Mouse (Mus musculus) kidney, embryonic 16.5 days (tissue): ENCODE data around the gene Sf3a2. TPM values are rescaled to one million over a fixed set of nuclear protein-coding genes. Genes with fewer than 3 reads are reported as not detected.

ENCODE experiments used
- ATAC-seq: fragments of 200-750 bp; cut with Nextera tagmentation; 2 replicates; pipeline ENCODE4 v1.8.0; 2017; ENCODE audit warnings: moderate TSS enrichment; ENCODE audit not compliant: low FRiP score, low TSS enrichment
- H3K27ac ChIP-seq: fragments of 300-500 bp; sonication (generic); 2 replicates; pipeline ENCODE4 v1.5.1; 2014; ENCODE audit warnings: low read length
- H3K27me3 ChIP-seq: fragments of 300-500 bp; sonication (generic); 2 replicates; pipeline ENCODE4 v1.6.1; 2014; ENCODE audit warnings: low read length, control low read depth, mixed read lengths; ENCODE audit not compliant: insufficient read depth
- H3K36me3 ChIP-seq: fragments of 300-500 bp; sonication (generic); 2 replicates; pipeline ENCODE4 v1.6.1; 2014; ENCODE audit warnings: low read length, control low read depth, mixed read lengths; ENCODE audit not compliant: insufficient read depth
- H3K4me1 ChIP-seq: fragments of 300-500 bp; sonication (generic); 2 replicates; pipeline ENCODE4 v1.6.1; 2014; ENCODE audit warnings: low read length, control low read depth, mixed read lengths; ENCODE audit not compliant: insufficient read depth
- H3K4me2 ChIP-seq: fragments of 300-500 bp; sonication (generic); replicated peaks from 2 replicates; pipeline ENCODE4 v1.6.1; 2014; ENCODE audit warnings: low read depth, low read length
- H3K4me3 ChIP-seq: fragments of 300-500 bp; sonication (generic); 2 replicates; pipeline ENCODE4 v1.5.1; 2014; ENCODE audit warnings: mild to moderate bottlenecking, low read length
- H3K9ac ChIP-seq: fragments of 300-500 bp; sonication (generic); replicated peaks from 2 replicates; pipeline ENCODE4 v1.6.1; 2014; ENCODE audit warnings: low read length
- H3K9me3 ChIP-seq: fragments of 300-500 bp; sonication (generic); 2 replicates; pipeline ENCODE4 v1.6.1; 2016; ENCODE audit warnings: low read length, control low read depth
- WGBS: fragments of 180-500 bp; shearing (Covaris S2); extraction: QIAGEN DNeasy Blood & Tissue Kit; methylation state at CpG from one replicate; pipeline ENCODE4 v1.1.7; 2014; 5-methylcytosine and 5-hydroxymethylcytosine counted together
- microRNA counts: library from miRNA; unstranded; fragments of <30 nt; microRNA quantifications from one replicate; lab custom pipeline; 2016
- microRNA-seq: library from miRNA; unstranded; fragments of <30 nt; microRNA quantifications from one replicate; pipeline ENCODE4, GENCODE M21; 2016
- polyA plus RNA-seq: library from polyadenylated mRNA; unstranded; fragments of >200 nt; fragmentation: Nextera tagmentation; extraction: Ambion mirVana; gene quantifications from 2 replicates; pipeline ENCODE4 v1.2.1, GENCODE M21; 2015

Gene Sf3a2
- polyA plus RNA-seq, 1 experiment from 2014 or later, result 71.2 TPM

GRCm38 (mm10) chr10:80841685-80842084, 43.7 kb downstream of the Sf3a2 start:
- H3K27me3 ChIP-seq, result peaks cover 37% of the 10 kb centered on the region
- no peak overlapping the region for H3K9ac ChIP-seq
- no peaks in the 10 kb centered on the region for H3K9me3 ChIP-seq
- no peaks in the 10 kb centered on the region for H3K36me3 ChIP-seq
- H3K4me3 ChIP-seq, result no peak overlapping the region
- peaks cover 11% of the 10 kb centered on the region; the same call in 1 of the 2 replicates for H3K4me1 ChIP-seq
- H3K4me2 ChIP-seq, result no peak overlapping the region
- ATAC-seq, result no peak
- no peak overlapping the region for H3K27ac ChIP-seq
- 84% methylated on average over 2 of the region's 2 CpGs for WGBS

GRCm38 (mm10) chr10:80842334-80842733, 44.3 kb downstream of the Sf3a2 start:
- 80% methylated on average over 15 of the region's 15 CpGs for WGBS
- peaks cover 11% of the 10 kb centered on the region; the same call in 1 of the 2 replicates for H3K4me1 ChIP-seq
- H3K4me2 ChIP-seq, result no peak overlapping the region
- no peaks in the 10 kb centered on the region for H3K9me3 ChIP-seq
- H3K27me3 ChIP-seq, result peaks cover 37% of the 10 kb centered on the region
- H3K27ac ChIP-seq, result no peak overlapping the region
- H3K9ac ChIP-seq, result no peak overlapping the region
- H3K4me3 ChIP-seq, result no peak overlapping the region
- H3K36me3 ChIP-seq, result no peaks in the 10 kb centered on the region
- no peak for ATAC-seq

GRCm38 (mm10) chr10:80843087-80843930, 45.3 kb downstream of the Sf3a2 start:
- Histone ChIP-seq H3K36me3 (no peaks in the 10 kb centered on the region), H3K4me1 (peaks cover 11% of the 10 kb centered on the region; the same call in 1 of the 2 replicates), H3K4me3 (peak overlapping the region; percentile 46), H3K4me2 (peak overlapping the region; percentile 63), H3K9ac (peak overlapping the region; percentile 61), H3K9me3 (no peaks in the 10 kb centered on the region), H3K27me3 (peaks cover 37% of the 10 kb centered on the region), H3K27ac (no peak overlapping the region)
- 10% methylated on average over 32 of the region's 32 CpGs for WGBS
- no peak for ATAC-seq

GRCm38 (mm10) chr10:80843931-80844547, 46.0 kb downstream of the Sf3a2 start, which contains the start of gene Lingo3:
Lingo3 (minus strand) TSS chr10:80844039.
- peak within 1 kb of the TSS; percentile 61 for H3K9ac ChIP-seq
- H3K27ac ChIP-seq, result no peak within 1 kb of the TSS
- H3K4me3 ChIP-seq, result peak within 1 kb of the TSS; percentile 46
- no peak for ATAC-seq
- 4% methylated on average over 51 of the region's 51 CpGs for WGBS
- no peaks in the 10 kb centered on the region for H3K9me3 ChIP-seq
- H3K27me3 ChIP-seq, result peaks cover 37% of the 10 kb centered on the region
- H3K4me1 ChIP-seq, result peaks cover 11% of the 10 kb centered on the region; the same call in 1 of the 2 replicates
- H3K36me3 ChIP-seq, result no peaks in the 10 kb centered on the region
- peak within 1 kb of the TSS; percentile 63 for H3K4me2 ChIP-seq

- no peak overlapping the region for H3K9ac ChIP-seq
- no peak overlapping the region for H3K4me2 ChIP-seq
- H3K4me3 ChIP-seq, result no peak overlapping the region
- H3K4me1 ChIP-seq, result peaks cover 11% of the 10 kb centered on the region; the same call in 1 of the 2 replicates
- H3K27ac ChIP-seq, result no peak overlapping the region
- ATAC-seq, result no peak
- 56% methylated on average over 8 of the region's 8 CpGs for WGBS
- no peaks in the 10 kb centered on the region for H3K36me3 ChIP-seq
- no peaks in the 10 kb centered on the region for H3K9me3 ChIP-seq
- H3K27me3 ChIP-seq, result peaks cover 37% of the 10 kb centered on the region
These were observed 47.2 kb downstream of the Sf3a2 start for GRCm38 (mm10) chr10:80845055-80845693.

- no peak overlapping the region for H3K27ac ChIP-seq
- WGBS, result 65% methylated on average over 12 of the region's 12 CpGs
- ATAC-seq, result no peak
- H3K36me3 ChIP-seq, result no peaks in the 10 kb centered on the region
- H3K27me3 ChIP-seq, result peaks cover 37% of the 10 kb centered on the region
- H3K4me2 ChIP-seq, result no peak overlapping the region
- peaks cover 11% of the 10 kb centered on the region; the same call in 1 of the 2 replicates for H3K4me1 ChIP-seq
- no peak overlapping the region for H3K4me3 ChIP-seq
- H3K9me3 ChIP-seq, result no peaks in the 10 kb centered on the region
- H3K9ac ChIP-seq, result no peak overlapping the region
These were observed 47.7 kb downstream of the Sf3a2 start for GRCm38 (mm10) chr10:80845732-80846131.

GRCm38 (mm10) chr10:80848571-80848970, 50.6 kb downstream of the Sf3a2 start:
- Histone ChIP-seq H3K36me3 (peaks cover 21% of the 10 kb centered on the region; the same call in 1 of the 2 replicates), H3K27me3 (peaks cover 20% of the 10 kb centered on the region), H3K4me2 (no peak overlapping the region), H3K4me3 (no peak overlapping the region), H3K9me3 (no peaks in the 10 kb centered on the region), H3K9ac (no peak overlapping the region), H3K27ac (no peak overlapping the region), H3K4me1 (peaks cover 9% of the 10 kb centered on the region; the same call in 1 of the 2 replicates)
- ATAC-seq, result peak; percentile 17; the same call in 1 of the 2 replicates
- WGBS, result 8% methylated on average over 10 of the region's 10 CpGs

MicroRNAs within 50 kb of the gene (microRNA counts, 519-probe panel; counts per million panel counts)
- microRNA mmu-miR-1982 (lab: Ali Mortazavi, UCI), result 104 counts per million, percentile 35 among the panel's probes with 10 or more counts

Small RNA genes lying within 50 kb of the gene (microRNA-seq; reads per million reads assigned to microRNA genes)
- gene Mir1982, result 1.1 reads per million

Other genes starting within 250 kb of the Sf3a2 start
- gene Rexo1, start 236.6 kb upstream of the Sf3a2 start, polyA plus RNA-seq, result 27.2 and 29.8 TPM in 2 replicates
- 10.4 and 11.6 TPM in 2 replicates for gene Klf16, start 220.9 kb upstream of the Sf3a2 start, polyA plus RNA-seq
- 86.5 and 89.2 TPM in 2 replicates for gene Abhd17a, start 207.9 kb upstream of the Sf3a2 start, polyA plus RNA-seq
- gene Scamp4, start 195.3 kb upstream of the Sf3a2 start, polyA plus RNA-seq, result 113 and 117 TPM in 2 replicates
- gene Adat3, start 195.3 kb upstream of the Sf3a2 start, polyA plus RNA-seq, result 8.7 and 10.4 TPM in 2 replicates
- 4.2 and 4.8 TPM in 2 replicates for gene Gm49322, start 192.2 kb upstream of the Sf3a2 start, polyA plus RNA-seq
- 30.8 and 93.6 TPM in 2 replicates for gene Csnk1g2, start 175.4 kb upstream of the Sf3a2 start, polyA plus RNA-seq
- gene Btbd2, start 141.1 kb upstream of the Sf3a2 start, polyA plus RNA-seq, result 21.0 and 74.8 TPM in 2 replicates
- gene Mknk2, start 120.1 kb upstream of the Sf3a2 start, polyA plus RNA-seq, result 71.1 and 108 TPM in 2 replicates
- 43.1 and 43.2 TPM in 2 replicates for gene Mob3a, start 96.2 kb upstream of the Sf3a2 start, polyA plus RNA-seq
- 23.3 and 23.8 TPM in 2 replicates for gene Izumo4, start 96.0 kb upstream of the Sf3a2 start, polyA plus RNA-seq
- 67.7 and 68.8 TPM in 2 replicates for gene Ap3d1, start 55.9 kb upstream of the Sf3a2 start, polyA plus RNA-seq
- gene Dot1l, start 43.0 kb upstream of the Sf3a2 start, polyA plus RNA-seq, result 17.3 and 20.7 TPM in 2 replicates
- gene Plekhj1, start 428 bp downstream of the Sf3a2 start, polyA plus RNA-seq, result 123 and 129 TPM in 2 replicates
- gene Amh, start 7.0 kb downstream of the Sf3a2 start, polyA plus RNA-seq, result 0.70 TPM in 1 of 2 replicates, not detected in the other
- gene Jsrp1, start 15.3 kb downstream of the Sf3a2 start, polyA plus RNA-seq, result 4.5 and 4.6 TPM in 2 replicates
- gene Oaz1, start 28.5 kb downstream of the Sf3a2 start, polyA plus RNA-seq, result 1,744 and 2,086 TPM in 2 replicates
- 0.66 and 0.71 TPM in 2 replicates for gene Lingo3, start 45.8 kb downstream of the Sf3a2 start, polyA plus RNA-seq
- gene Lsm7, start 57.0 kb downstream of the Sf3a2 start, polyA plus RNA-seq, result 248 and 262 TPM in 2 replicates
- gene Sppl2b, start 57.1 kb downstream of the Sf3a2 start, polyA plus RNA-seq, result 52.6 and 54.0 TPM in 2 replicates
- gene Tmprss9, start 73.7 kb downstream of the Sf3a2 start, polyA plus RNA-seq, result 0.08 TPM in 1 of 2 replicates, not detected in the other
- gene Timm13, start 102.8 kb downstream of the Sf3a2 start, polyA plus RNA-seq, result 361 and 376 TPM in 2 replicates
- 61.8 and 62.4 TPM in 2 replicates for gene Lmnb2, start 120.0 kb downstream of the Sf3a2 start, polyA plus RNA-seq
- gene Gadd45b, start 131.9 kb downstream of the Sf3a2 start, polyA plus RNA-seq, result 22.3 and 24.1 TPM in 2 replicates
- gene Gng7, start 216.7 kb downstream of the Sf3a2 start, polyA plus RNA-seq, result 6.6 and 6.7 TPM in 2 replicates
- gene Diras1, start 227.5 kb downstream of the Sf3a2 start, polyA plus RNA-seq, result 0.11 and 0.41 TPM in 2 replicates
- 19.6 and 19.9 TPM in 2 replicates for gene Slc39a3, start 239.2 kb downstream of the Sf3a2 start, polyA plus RNA-seq